Mouse (Mus musculus): ENCODE measurements around the gene Zfp219. TPM values are rescaled to one million over a fixed set of nuclear protein-coding genes. Genes with fewer than 3 reads are reported as not detected.

The Zfp219 gene
- polyA plus RNA-seq, 1 experiment from 2014 or later = 31.9 TPM

DNA sequence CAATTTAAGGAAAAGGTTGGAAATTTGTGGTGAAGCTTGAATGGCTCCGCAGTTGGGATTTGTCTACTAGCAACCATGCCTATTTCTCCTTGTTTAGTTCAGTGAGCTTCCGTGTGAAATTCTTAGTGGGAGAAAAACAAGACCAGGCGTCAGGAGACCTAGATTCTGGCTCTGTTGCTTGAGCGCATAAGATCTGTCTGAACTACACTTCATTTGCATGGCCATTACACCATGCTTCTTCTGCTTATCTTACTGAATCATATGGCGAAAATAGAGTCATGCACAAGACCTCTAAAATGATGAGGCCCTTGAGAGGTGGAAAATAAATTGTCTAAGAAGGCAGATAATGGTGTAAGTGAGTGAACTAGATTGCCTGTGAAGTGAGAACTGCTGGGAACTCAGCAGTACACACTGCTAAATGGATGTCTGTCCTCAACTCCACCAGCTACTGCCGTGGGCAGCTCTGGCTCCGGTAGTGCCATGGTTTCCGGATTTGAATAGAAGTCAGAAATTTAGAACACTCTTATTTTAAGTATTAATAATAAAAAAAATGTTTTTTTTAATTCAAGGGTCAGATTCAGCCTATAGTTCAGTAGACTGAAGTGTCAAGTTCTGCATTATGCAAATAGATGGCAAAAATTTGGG is 1.2 kb upstream of the Zfp219 start:
- no peak overlapping the region for H3K9ac ChIP-seq (ENCODE audit: low read length)
- H3K27ac ChIP-seq (ENCODE audit: low read depth) = no peak overlapping the region
- H3K4me2 ChIP-seq (ENCODE audit: low read length) = no peak overlapping the region
- no peaks in the 10 kb centered on the region for H3K9me3 ChIP-seq (ENCODE audit: control insufficient read depth, low read length)
- H3K27me3 ChIP-seq (replicated peaks; ENCODE audit: control insufficient read depth, insufficient read depth, low read length) = no peaks in the 10 kb centered on the region
- no peak overlapping the region for H3K4me3 ChIP-seq (ENCODE audit: low read depth, low read length)
- ATAC-seq (replicated peaks; ENCODE audit: low FRiP score, low TSS enrichment, low read depth) (no peak), DNase-seq (ENCODE audit: low spot score) (no peak)
- 87% methylated on average over 8 of the region's 8 CpGs for WGBS
- H3K36me3 ChIP-seq (ENCODE audit: control insufficient read depth, insufficient read depth, low read length) = no peaks in the 10 kb centered on the region
- H3K4me1 ChIP-seq (replicated peaks; ENCODE audit: control insufficient read depth, insufficient read depth, low read length) = peaks cover 22% of the 10 kb centered on the region

DNA sequence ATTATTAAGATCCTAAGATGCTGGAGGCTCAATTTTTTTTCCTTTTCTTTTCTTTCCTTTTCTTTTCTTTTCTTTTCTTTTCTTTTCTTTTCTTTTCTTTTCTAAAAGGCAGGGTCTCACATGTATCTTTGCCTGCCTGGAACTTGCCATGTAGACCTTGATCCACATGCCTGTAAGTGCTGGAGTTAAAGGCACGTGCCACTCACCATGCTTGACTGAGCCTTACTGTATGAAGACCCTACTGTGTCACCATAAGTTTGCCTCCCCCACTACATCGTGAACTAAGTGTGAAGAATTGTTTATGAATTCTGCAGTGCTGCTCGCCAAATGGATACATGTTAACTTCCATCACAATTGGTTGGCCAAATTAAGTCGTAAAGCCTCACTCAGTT is 601 bp upstream of the Zfp219 start:
- H3K27me3 ChIP-seq (replicated peaks; ENCODE audit: control insufficient read depth, insufficient read depth, low read length) = no peaks in the 10 kb centered on the region
- no peak for DNase-seq (ENCODE audit: low spot score)
- ATAC-seq (replicated peaks; ENCODE audit: low FRiP score, low TSS enrichment, low read depth) = no peak
- H3K4me1 ChIP-seq (replicated peaks; ENCODE audit: control insufficient read depth, insufficient read depth, low read length) = peaks cover 26% of the 10 kb centered on the region
- H3K4me3 ChIP-seq (ENCODE audit: low read depth, low read length) = peak overlapping the region; percentile 62
- H3K9ac ChIP-seq (ENCODE audit: low read length) = no peak overlapping the region
- no peaks in the 10 kb centered on the region for H3K9me3 ChIP-seq (ENCODE audit: control insufficient read depth, low read length)
- WGBS = 54% methylated on average over 4 of the region's 4 CpGs
- peak overlapping the region; percentile 98 for H3K27ac ChIP-seq (ENCODE audit: low read depth)
- H3K36me3 ChIP-seq (ENCODE audit: control insufficient read depth, insufficient read depth, low read length) = no peaks in the 10 kb centered on the region
- H3K4me2 ChIP-seq (ENCODE audit: low read length) = peak overlapping the region; percentile 71

- WGBS = under 1% methylated on average over 67 of the region's 74 CpGs
- Histone ChIP-seq H3K9me3 (ENCODE audit: control insufficient read depth, low read length) (no peaks in the 10 kb centered on the region), H3K4me1 (replicated peaks; ENCODE audit: control insufficient read depth, insufficient read depth, low read length) (peaks cover 36% of the 10 kb centered on the region), H3K27me3 (replicated peaks; ENCODE audit: control insufficient read depth, insufficient read depth, low read length) (no peaks in the 10 kb centered on the region), H3K36me3 (ENCODE audit: control insufficient read depth, insufficient read depth, low read length) (no peaks in the 10 kb centered on the region), H3K4me3 (ENCODE audit: low read depth, low read length) (peak overlapping the region; percentile 62), H3K9ac (ENCODE audit: low read length) (peak overlapping the region; percentile 91), H3K4me2 (ENCODE audit: low read length) (peak overlapping the region; percentile 71), H3K27ac (ENCODE audit: low read depth) (peak overlapping the region; percentile 98)
- DNase-seq (ENCODE audit: low spot score) = peak; percentile 97
- peak; percentile 86 for ATAC-seq (replicated peaks; ENCODE audit: low FRiP score, low TSS enrichment, low read depth)
Observed at GRCm38 (mm10) chr14:52019590-52020340, 768 bp downstream of the Zfp219 start.

DNA sequence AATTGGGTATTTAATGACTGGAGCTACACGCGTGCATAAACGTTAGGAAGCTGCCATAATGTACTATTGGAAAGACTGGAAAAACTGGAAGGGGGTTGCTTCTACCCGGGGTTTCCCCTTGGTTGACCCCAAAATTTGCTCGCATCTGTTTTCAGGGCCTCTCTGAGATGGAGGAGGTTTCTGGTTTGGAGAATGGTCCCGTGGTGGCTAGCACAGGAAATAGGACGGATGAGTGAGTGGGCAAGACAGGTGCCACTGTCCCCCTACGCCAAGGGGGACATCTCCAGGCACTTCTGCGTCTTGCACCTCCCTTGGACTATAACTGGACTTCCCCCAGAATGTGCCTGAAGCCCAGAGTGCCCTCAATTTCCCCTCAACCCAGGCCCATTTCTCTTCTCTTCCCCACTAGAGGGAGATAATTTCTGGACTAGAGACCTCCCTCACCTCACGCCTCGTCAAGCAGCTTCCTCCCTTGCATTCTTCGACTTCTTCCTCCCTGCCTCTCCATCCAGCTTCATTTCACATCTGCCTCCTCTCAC is 1.4 kb downstream of the Zfp219 start:
- Histone ChIP-seq H3K4me2 (ENCODE audit: low read length) (peak overlapping the region; percentile 71), H3K4me1 (replicated peaks; ENCODE audit: control insufficient read depth, insufficient read depth, low read length) (peaks cover 36% of the 10 kb centered on the region), H3K9ac (ENCODE audit: low read length) (peak overlapping the region; percentile 91), H3K9me3 (ENCODE audit: control insufficient read depth, low read length) (no peaks in the 10 kb centered on the region), H3K36me3 (ENCODE audit: control insufficient read depth, insufficient read depth, low read length) (no peaks in the 10 kb centered on the region), H3K27ac (ENCODE audit: low read depth) (peak overlapping the region; percentile 98), H3K27me3 (replicated peaks; ENCODE audit: control insufficient read depth, insufficient read depth, low read length) (no peaks in the 10 kb centered on the region), H3K4me3 (ENCODE audit: low read depth, low read length) (peak overlapping the region; percentile 62)
- DNase-seq (ENCODE audit: low spot score) (no peak), ATAC-seq (replicated peaks; ENCODE audit: low FRiP score, low TSS enrichment, low read depth) (no peak; the same call in 1 of the 2 replicates)
- 32% methylated on average over 12 of the region's 12 CpGs for WGBS

DNA sequence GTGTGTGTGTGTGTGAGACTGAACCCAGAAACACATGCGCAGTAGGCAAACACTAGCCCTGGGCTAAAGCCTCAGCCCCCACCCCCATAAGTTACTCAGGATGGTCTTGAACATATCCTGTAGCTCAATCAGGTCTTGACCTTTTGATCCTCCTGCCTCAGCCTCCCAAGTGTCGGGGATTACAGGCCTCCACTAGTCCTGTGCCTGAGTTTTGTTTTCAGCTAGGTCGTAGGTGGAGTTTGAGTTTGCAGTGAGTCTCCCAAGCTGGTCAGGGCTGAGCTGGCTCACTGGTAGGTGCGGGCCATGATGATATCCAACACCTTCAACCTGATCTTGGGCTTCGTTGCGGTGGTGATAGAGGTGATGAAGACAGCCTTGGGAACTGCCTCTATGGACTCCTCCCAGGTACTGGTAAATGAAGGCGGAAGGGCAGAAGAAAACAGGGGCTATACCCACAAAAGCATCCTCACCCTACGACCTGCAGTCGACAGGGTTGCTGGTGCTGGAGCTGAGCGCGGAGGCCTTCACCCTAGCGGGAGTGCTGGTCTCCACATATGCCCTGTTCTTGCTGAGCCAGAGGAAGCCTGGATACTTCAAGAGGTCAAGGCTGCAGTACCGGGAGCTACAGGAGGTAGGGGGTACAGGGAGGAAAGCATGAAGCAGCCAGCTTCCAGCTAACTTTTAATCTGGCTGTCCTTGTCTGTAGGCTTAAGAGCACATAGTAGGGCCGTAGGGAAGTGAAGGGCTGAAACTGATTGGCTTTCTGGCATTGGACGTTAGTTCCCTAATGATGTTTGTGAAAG is 2.1 kb downstream of the Zfp219 start:
- DNase-seq (ENCODE audit: low spot score) (no peak), ATAC-seq (replicated peaks; ENCODE audit: low FRiP score, low TSS enrichment, low read depth) (no peak)
- Histone ChIP-seq H3K4me3 (ENCODE audit: low read depth, low read length) (peak overlapping the region; percentile 62; the same call in 1 of the 2 replicates), H3K4me1 (replicated peaks; ENCODE audit: control insufficient read depth, insufficient read depth, low read length) (peaks cover 36% of the 10 kb centered on the region), H3K9ac (ENCODE audit: low read length) (peak overlapping the region; percentile 91), H3K4me2 (ENCODE audit: low read length) (peak overlapping the region; percentile 71), H3K27ac (ENCODE audit: low read depth) (peak overlapping the region; percentile 98; the same call in 1 of the 2 replicates), H3K9me3 (ENCODE audit: control insufficient read depth, low read length) (no peaks in the 10 kb centered on the region), H3K27me3 (replicated peaks; ENCODE audit: control insufficient read depth, insufficient read depth, low read length) (no peaks in the 10 kb centered on the region), H3K36me3 (ENCODE audit: control insufficient read depth, insufficient read depth, low read length) (no peaks in the 10 kb centered on the region)
- WGBS = 85% methylated on average over 15 of the region's 15 CpGs

DNA sequence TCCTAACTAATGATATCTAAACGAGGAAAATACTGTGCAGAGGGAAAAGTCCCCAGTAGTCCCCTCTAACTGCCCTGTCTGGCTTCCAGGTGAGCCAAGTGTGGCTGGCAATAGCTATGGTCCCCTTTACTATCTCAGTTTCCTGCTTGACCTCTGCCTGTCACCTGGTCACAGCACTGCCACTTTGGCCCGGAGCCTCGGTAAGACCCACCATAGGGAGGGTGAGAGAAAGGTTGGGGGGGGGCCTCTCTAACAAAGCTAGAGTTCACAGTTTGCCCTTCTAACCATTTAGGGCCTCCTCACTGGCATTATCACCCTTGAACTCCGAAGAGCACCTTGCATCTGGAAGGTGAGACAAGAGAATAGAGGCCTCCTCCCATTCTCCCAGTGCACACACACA is 2.9 kb downstream of the Zfp219 start:
- Histone ChIP-seq H3K9ac (ENCODE audit: low read length) (no peak overlapping the region), H3K36me3 (ENCODE audit: control insufficient read depth, insufficient read depth, low read length) (no peaks in the 10 kb centered on the region), H3K27ac (ENCODE audit: low read depth) (no peak overlapping the region), H3K4me2 (ENCODE audit: low read length) (no peak overlapping the region; the same call in 1 of the 2 replicates), H3K4me1 (replicated peaks; ENCODE audit: control insufficient read depth, insufficient read depth, low read length) (peaks cover 38% of the 10 kb centered on the region), H3K9me3 (ENCODE audit: control insufficient read depth, low read length) (no peaks in the 10 kb centered on the region), H3K4me3 (ENCODE audit: low read depth, low read length) (no peak overlapping the region), H3K27me3 (replicated peaks; ENCODE audit: control insufficient read depth, insufficient read depth, low read length) (no peaks in the 10 kb centered on the region)
- 76% methylated on average over 4 of the region's 4 CpGs for WGBS
- DNase-seq (ENCODE audit: low spot score) = no peak
- ATAC-seq (replicated peaks; ENCODE audit: low FRiP score, low TSS enrichment, low read depth) = no peak

DNA sequence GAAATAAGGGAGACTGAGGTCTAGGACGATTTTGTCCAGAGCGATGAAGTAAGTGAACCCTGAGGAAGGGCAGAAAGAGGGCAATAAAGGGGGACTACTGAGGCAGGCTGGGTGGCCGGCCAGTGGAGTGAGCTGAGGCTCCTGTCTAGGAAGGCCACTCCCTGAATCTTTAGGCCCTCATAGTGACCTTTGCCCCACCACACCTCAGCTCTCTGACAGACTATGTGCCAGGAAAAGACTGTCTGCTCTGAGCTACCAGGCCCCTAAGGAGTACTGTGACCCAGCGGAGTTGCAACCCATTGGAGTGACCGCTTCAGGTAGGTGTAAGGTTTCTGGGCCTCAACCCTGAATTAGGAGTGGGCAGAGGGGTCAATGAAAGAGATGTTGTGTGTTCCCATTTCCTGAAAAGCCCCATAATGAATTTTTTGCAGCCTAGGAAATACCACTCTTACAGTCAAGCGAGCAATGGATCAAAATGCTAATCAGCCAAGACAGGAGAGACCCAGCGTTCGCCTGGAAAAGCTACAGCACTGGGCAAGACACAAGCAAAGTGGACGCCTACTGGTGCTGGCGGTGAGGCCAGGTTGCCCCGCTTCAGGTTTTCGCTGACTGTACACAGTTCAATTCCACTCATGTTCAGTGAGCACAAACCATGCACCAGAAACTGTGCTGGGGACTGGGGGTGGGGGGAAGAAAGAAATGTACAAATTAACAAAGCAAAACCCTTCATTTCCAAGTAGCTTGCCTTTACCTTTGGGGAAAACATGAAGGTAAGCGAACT is 3.7 kb downstream of the Zfp219 start:
- Histone ChIP-seq H3K27me3 (replicated peaks; ENCODE audit: control insufficient read depth, insufficient read depth, low read length) (no peaks in the 10 kb centered on the region), H3K9ac (ENCODE audit: low read length) (no peak overlapping the region), H3K36me3 (ENCODE audit: control insufficient read depth, insufficient read depth, low read length) (no peaks in the 10 kb centered on the region), H3K9me3 (ENCODE audit: control insufficient read depth, low read length) (no peaks in the 10 kb centered on the region), H3K4me1 (replicated peaks; ENCODE audit: control insufficient read depth, insufficient read depth, low read length) (peaks cover 37% of the 10 kb centered on the region), H3K27ac (ENCODE audit: low read depth) (peak overlapping the region; percentile 90), H3K4me2 (ENCODE audit: low read length) (peak overlapping the region; percentile 20), H3K4me3 (ENCODE audit: low read depth, low read length) (no peak overlapping the region)
- WGBS = 78% methylated on average over 13 of the region's 13 CpGs
- ATAC-seq (replicated peaks; ENCODE audit: low FRiP score, low TSS enrichment, low read depth) (no peak), DNase-seq (ENCODE audit: low spot score) (no peak)
